Mouse (Mus musculus) cerebellum, adult 11-12 months (tissue): Measurements from ENCODE around the gene Slc27a3.

ENCODE experiments used
- DNase-seq: peaks from one replicate; pipeline ENCODE4 v3.0.0; 2022

Slc27a3 gene

DNA sequence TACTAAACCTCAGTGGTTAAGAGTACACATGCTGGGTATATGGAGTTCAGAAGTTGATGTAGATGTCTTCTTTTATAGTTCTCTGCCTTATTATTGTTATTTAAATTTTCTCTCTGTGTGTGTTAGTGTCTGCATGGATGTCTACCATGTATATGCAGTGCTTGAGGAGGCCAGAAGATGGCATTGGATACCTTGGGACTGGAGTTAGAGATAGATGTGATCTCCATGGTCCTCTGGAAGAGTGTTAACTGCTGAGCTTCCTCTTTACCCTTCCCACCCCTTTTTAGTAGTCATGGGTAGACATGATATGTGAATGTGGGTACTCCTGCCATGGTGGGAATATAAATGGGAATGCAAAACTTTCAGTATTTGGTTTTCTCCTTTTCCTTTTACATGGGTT, 54.2 kb downstream of the Slc27a3 start:
- DNase-seq = no peak
